Mouse (Mus musculus) CH12.LX (cell line): Measurements from ENCODE around the gene Creb3l2.

Source experiments
- BHLHE40 ChIP-seq: IDR thresholded peaks from 2 replicates; pipeline ENCODE4 v1.6.1; 2011; ENCODE audit warnings: mild to moderate bottlenecking, low read depth, low read length, improper control_type of control experiment
- CTCF ChIP-seq, 2 experiments: IDR thresholded peaks in 1 of 2; conservative IDR thresholded peaks in 1 of 2; 2 replicates each; pipeline ENCODE4 v1.5.1; 2011 to 2012; ENCODE audit warnings: low read depth in 2 of 2, low read length in 2 of 2, improper control_type of control experiment in 1 of 2, inconsistent platforms in 1 of 2, mild to moderate bottlenecking in 1 of 2, moderate library complexity in 1 of 2
- E2F4 ChIP-seq: IDR thresholded peaks from 2 replicates; pipeline ENCODE4 v1.6.1; 2011; ENCODE audit warnings: low read depth, low read length, improper control_type of control experiment; ENCODE audit not compliant: insufficient replicate concordance
- IRF4 ChIP-seq: IDR thresholded peaks from 2 replicates; pipeline ENCODE4 v1.6.1; 2014; ENCODE audit warnings: low read depth, mild to moderate bottlenecking, inconsistent platforms, low read length, improper control_type of control experiment
- MXI1 ChIP-seq: IDR thresholded peaks from 2 replicates; pipeline ENCODE4 v1.6.1; 2011; ENCODE audit warnings: mild to moderate bottlenecking, low read depth, low read length, improper control_type of control experiment
- MYC ChIP-seq: IDR thresholded peaks from 2 replicates; pipeline ENCODE4 v1.6.1; 2011; ENCODE audit warnings: low read depth, mild to moderate bottlenecking, improper control_type of control experiment, low read length

DNA sequence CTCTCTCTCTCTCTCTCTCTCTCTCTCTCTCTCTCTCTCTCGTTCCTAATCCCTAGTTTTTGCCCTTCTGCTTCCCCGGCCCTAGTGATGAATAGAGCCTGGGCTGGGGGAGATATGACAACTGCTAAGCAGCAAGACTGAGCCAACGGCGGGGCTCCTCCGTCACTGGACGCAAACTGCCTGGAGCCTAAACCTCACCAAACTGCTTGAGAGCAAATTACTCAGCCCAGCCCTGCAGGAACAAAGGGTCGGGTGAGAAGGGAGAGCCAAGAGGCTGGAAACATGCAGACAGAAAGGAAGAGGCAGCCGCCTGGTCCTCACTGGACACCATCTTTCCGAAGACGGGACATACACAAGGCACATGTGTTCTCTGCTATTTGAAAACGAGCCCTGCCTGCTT, 76.8 kb downstream of the Creb3l2 start:
- TF ChIP-seq MYC, result no peak
- no peak for TF ChIP-seq IRF4
- TF ChIP-seq CTCF (conservative IDR thresholded peaks at IDR 0.05 in 1 of 2, IDR thresholded peaks at IDR 0.05 in 1 of 2; ENCODE audit: low read depth in 2 of 2, low read length in 2 of 2), result no peak
- no peak for TF ChIP-seq MXI1
- TF ChIP-seq BHLHE40, result no peak
- no peak for TF ChIP-seq E2F4
